ENCODE assay signal across 8 mouse cellular contexts in the genomic region with DNA sequence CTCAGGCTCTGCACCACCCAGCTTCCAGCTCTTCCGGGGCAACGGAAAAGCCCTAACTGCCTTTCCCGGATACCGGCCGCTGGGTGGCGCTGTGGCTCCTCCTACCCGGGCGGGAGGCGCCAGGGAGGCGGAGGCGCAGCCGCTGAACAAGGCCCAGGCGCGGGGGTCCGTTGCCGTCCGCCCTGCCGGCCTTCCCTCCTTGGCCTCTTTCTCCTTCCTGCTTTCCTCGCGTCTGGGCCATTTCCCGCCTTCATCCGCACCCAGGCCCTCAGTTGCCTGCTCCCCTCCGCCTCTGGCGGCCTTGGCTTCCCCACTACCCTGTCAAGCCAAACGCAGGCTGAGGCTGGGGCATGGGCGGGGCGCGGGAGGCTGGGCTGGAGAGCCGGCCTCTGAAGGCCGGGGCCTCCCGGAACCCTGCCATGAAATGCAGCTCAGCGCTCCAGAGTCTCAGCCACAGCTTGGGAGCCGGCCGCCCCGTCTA. TPM values are rescaled to one million over a fixed set of nuclear protein-coding genes. Genes with fewer than 3 reads are reported as not detected.
DNase-seq lines count a peak whose midpoint lies in the region; ATAC-seq and TF ChIP-seq lines count a peak whose summit lies in the region.

No protein-coding gene starts in this region.

- H3K4me2 ChIP-seq in intestine, embryonic 16.5 days (ENCODE audit: low read depth, low read length): peak overlapping the region; percentile 49; the same call in 1 of the 2 replicates
- peak overlapping the region; percentile 50 for H3K4me2 ChIP-seq in limb, embryonic 12.5 days
- H3K4me2 ChIP-seq in midbrain, embryonic 12.5 days (replicated peaks): peak overlapping the region; percentile 47

- WGBS in intestine, embryonic 16.5 days: 12% methylated on average over 33 of the region's 35 CpGs
- 16% methylated on average over 35 of the region's 35 CpGs for WGBS in limb, embryonic 12.5 days
- WGBS in midbrain, embryonic 12.5 days: 25% methylated on average over 35 of the region's 35 CpGs
- 21% methylated on average over 30 of the region's 35 CpGs for WGBS in spleen, adult 2 months

- peak overlapping the region; percentile 67 for H3K9ac ChIP-seq in intestine, embryonic 16.5 days (ENCODE audit: low read depth, low read length)
- peak overlapping the region; percentile 60; the same call in 1 of the 2 replicates for H3K9ac ChIP-seq in limb, embryonic 12.5 days (replicated peaks)
- H3K9ac ChIP-seq in midbrain, embryonic 12.5 days (replicated peaks): peak overlapping the region; percentile 53; the same call in 1 of the 2 replicates

- no peak for TF ChIP-seq POLR2A in spleen, adult 2 months (IDR thresholded peaks at IDR 0.05; ENCODE audit: low read depth, low read length)

- H3K4me3 ChIP-seq in intestine, embryonic 16.5 days (ENCODE audit: low read length): peak overlapping the region; percentile 47
- peak overlapping the region; percentile 33 for H3K4me3 ChIP-seq in limb, embryonic 12.5 days (replicated peaks)
- peak overlapping the region; percentile 34 for H3K4me3 ChIP-seq in midbrain, embryonic 12.5 days
- peak overlapping the region; percentile 27; the same call in 1 of the 2 replicates for H3K4me3 ChIP-seq in spleen, adult 2 months (ENCODE audit: extremely low read depth, insufficient read depth, insufficient read length)

- no peaks in the 10 kb centered on the region for H3K36me3 ChIP-seq in intestine, embryonic 16.5 days (ENCODE audit: control insufficient read depth, insufficient read depth, low read length)
- no peaks in the 10 kb centered on the region for H3K36me3 ChIP-seq in limb, embryonic 12.5 days
- H3K36me3 ChIP-seq in midbrain, embryonic 12.5 days: no peaks in the 10 kb centered on the region
- no peaks in the 10 kb centered on the region for H3K36me3 ChIP-seq in spleen, adult 2 months (ENCODE audit: control insufficient read depth, insufficient read depth, low read length)

- peaks cover 20% of the 10 kb centered on the region for H3K27me3 ChIP-seq in intestine, embryonic 16.5 days (replicated peaks; ENCODE audit: control insufficient read depth, insufficient read depth, low read length)
- H3K27me3 ChIP-seq in limb, embryonic 12.5 days: peaks cover 58% of the 10 kb centered on the region
- H3K27me3 ChIP-seq in midbrain, embryonic 12.5 days: peaks cover 51% of the 10 kb centered on the region
- H3K27me3 ChIP-seq in spleen, adult 2 months (ENCODE audit: control insufficient read depth, insufficient read depth, low read length): no peaks in the 10 kb centered on the region

- no peak overlapping the region for H3K27ac ChIP-seq in intestine, embryonic 16.5 days (ENCODE audit: low read length)
- 0 out of 2 replicates have a peak overlapping the region, but pooled peaks have one; percentile 56 for H3K27ac ChIP-seq in limb, embryonic 12.5 days
- H3K27ac ChIP-seq in midbrain, embryonic 12.5 days (replicated peaks): no peak overlapping the region
- H3K27ac ChIP-seq in spleen, adult 2 months (ENCODE audit: insufficient read depth, low read length): no peak overlapping the region

- peak; percentile 23; the same call in 1 of the 2 replicates for TF ChIP-seq CTCF in spleen, adult 2 months (IDR thresholded peaks at IDR 0.05; ENCODE audit: extremely low read depth, insufficient read depth, insufficient read length, insufficient replicate concordance)

- peak; percentile 99 for ATAC-seq in granulocyte monocyte progenitor cell, adult 5-6 weeks (replicated peaks; ENCODE audit: poor library complexity, severe bottlenecking)
- peak; percentile 98 for ATAC-seq in intestine, embryonic 16.5 days
- ATAC-seq in limb, embryonic 12.5 days (ENCODE audit: insufficient number of reproducible peaks, insufficient read depth, low FRiP score, low TSS enrichment, low read depth): peak; percentile 92
- peak; percentile 88 for ATAC-seq in midbrain, embryonic 12.5 days (ENCODE audit: low FRiP score, low read depth)
- ATAC-seq in inflammation-experienced regulatory T-cells, adult 6 months: no peak

- DNase-seq in adrenal gland, adult 8-10 months: peak; percentile 39
- peak; percentile 75 for DNase-seq in embryo, embryonic 10.5 days (ENCODE audit: low spot score)
- peak in 1 of 2 experiments; percentile 9 for DNase-seq in spleen, adult 2 months (ENCODE audit: low read depth in 1 of 2, low spot score in 2 of 2)

- no peaks in the 10 kb centered on the region for H3K4me1 ChIP-seq in intestine, embryonic 16.5 days (ENCODE audit: control insufficient read depth, insufficient read depth, low read length)
- H3K4me1 ChIP-seq in limb, embryonic 12.5 days (replicated peaks): no peaks in the 10 kb centered on the region
- no peaks in the 10 kb centered on the region for H3K4me1 ChIP-seq in midbrain, embryonic 12.5 days
- no peaks in the 10 kb centered on the region for H3K4me1 ChIP-seq in spleen, adult 2 months (ENCODE audit: control insufficient read depth, insufficient read depth, insufficient read length)

- no peaks in the 10 kb centered on the region for H3K9me3 ChIP-seq in intestine, embryonic 16.5 days (ENCODE audit: control insufficient read depth, low read length)
- no peaks in the 10 kb centered on the region for H3K9me3 ChIP-seq in limb, embryonic 12.5 days
- no peaks in the 10 kb centered on the region for H3K9me3 ChIP-seq in midbrain, embryonic 12.5 days

RNA-seq across cellular contexts. Expression of gene Tmem28, which starts 32.5 kb away (rescaled TPM):
- total RNA-seq in adrenal gland, adult 8-10 months (2022): 1 to 10 TPM; 4.3 to 6.0 (median 5.1) TPM
- not detected in 2 replicates for total RNA-seq in granulocyte monocyte progenitor cell, adult 5-6 weeks (2014; fragmentation: Nextera tagmentation)
- not detected in 2 replicates for total RNA-seq in granulocyte monocyte progenitor cell, adult 5-6 weeks (2017)
- polyA plus RNA-seq in intestine, embryonic 16.5 days (2015; fragmentation: Nextera tagmentation; extraction: Ambion mirVana): 0.06 and 0.07 TPM in 2 replicates
- polyA plus RNA-seq in limb, embryonic 12.5 days (2016; fragmentation: Nextera tagmentation; extraction: Ambion mirVana): 0.10 and 0.11 TPM in 2 replicates
- polyA plus RNA-seq in midbrain, embryonic 12.5 days (2016; fragmentation: Nextera tagmentation; extraction: Ambion mirVana): 0.75 and 1.1 TPM in 2 replicates
- 0.02 TPM in 1 of 2 replicates, not detected in the other for polyA plus RNA-seq in spleen, adult 2 months (2012; rRNA removed)
- polyA plus RNA-seq in inflammation-experienced regulatory T-cells, adult 6 months (2017; shearing (Covaris generic)): not detected
